Mouse (Mus musculus) hindbrain, embryonic 12.5 days (tissue): ENCODE data around the gene Pcbd2. TPM values are rescaled to one million over a fixed set of nuclear protein-coding genes. Genes with fewer than 3 reads are reported as not detected.
A peak's percentile ranks its signal among the peaks of the same experiment; 100 is the strongest.
"Not testable (repeated sequence)": the region's sequence is repeated elsewhere in the genome, so short reads cannot be mapped to it uniquely, and the experiment has no call there.

ENCODE experiments used
- ATAC-seq: fragments of 200-750 bp; cut with Nextera tagmentation; 2 replicates; pipeline ENCODE4 v1.8.0; 2017; ENCODE audit warnings: moderate TSS enrichment; ENCODE audit not compliant: low FRiP score
- H3K27ac ChIP-seq: fragments of 300-500 bp; sonication (generic); 2 replicates; pipeline ENCODE4 v1.5.1; 2016; ENCODE audit warnings: mild to moderate bottlenecking
- H3K27me3 ChIP-seq: fragments of 300-500 bp; sonication (generic); 2 replicates; pipeline ENCODE4 v1.6.1; 2016; ENCODE audit warnings: mild to moderate bottlenecking
- H3K36me3 ChIP-seq: fragments of 300-500 bp; sonication (generic); 2 replicates; pipeline ENCODE4 v1.6.1; 2016; ENCODE audit warnings: mild to moderate bottlenecking
- H3K4me1 ChIP-seq: fragments of 300-500 bp; sonication (generic); 2 replicates; pipeline ENCODE4 v1.6.1; 2016
- H3K4me2 ChIP-seq: fragments of 300-500 bp; sonication (generic); replicated peaks from 2 replicates; pipeline ENCODE4 v1.6.1; 2016; ENCODE audit warnings: mild to moderate bottlenecking
- H3K4me3 ChIP-seq: fragments of 300-500 bp; sonication (generic); 2 replicates; pipeline ENCODE4 v1.5.1; 2016; ENCODE audit warnings: mild to moderate bottlenecking
- H3K9ac ChIP-seq: fragments of 300-500 bp; sonication (generic); 2 replicates; pipeline ENCODE4 v1.6.1; 2016; ENCODE audit warnings: mild to moderate bottlenecking, moderate library complexity
- H3K9me3 ChIP-seq: fragments of 300-500 bp; sonication (generic); replicated peaks from 2 replicates; pipeline ENCODE4 v1.6.1; 2016; ENCODE audit warnings: mild to moderate bottlenecking
- WGBS: fragments of 180-500 bp; shearing (Covaris S2); methylation state at CpG from one replicate; pipeline ENCODE4 v1.1.7; 2016; 5-methylcytosine and 5-hydroxymethylcytosine counted together
- polyA plus RNA-seq: library from polyadenylated mRNA; unstranded; fragments of >200 nt; fragmentation: Nextera tagmentation; extraction: Ambion mirVana; gene quantifications from 2 replicates; pipeline ENCODE4 v1.2.1, GENCODE M21; 2016

The Pcbd2 gene
- polyA plus RNA-seq: 32.1 and 34.1 TPM in 2 replicates

GRCm38 (mm10) chr13:55727120-55727838, at the start of gene Pcbd2:
Pcbd2 (plus strand) TSS chr13:55727368.
- no peaks in the 10 kb centered on the region for H3K27me3 ChIP-seq
- no peaks in the 10 kb centered on the region for H3K4me1 ChIP-seq
- H3K27ac ChIP-seq: peak within 1 kb of the TSS; percentile 96
- H3K9ac ChIP-seq: peak within 1 kb of the TSS; percentile 75
- ATAC-seq: peak; percentile 87
- under 1% methylated on average over 54 of the region's 73 CpGs for WGBS
- peak within 1 kb of the TSS; percentile 59 for H3K4me3 ChIP-seq
- peak within 1 kb of the TSS; percentile 63 for H3K4me2 ChIP-seq
- H3K36me3 ChIP-seq: peaks cover 14% of the 10 kb centered on the region
- H3K9me3 ChIP-seq: no peaks in the 10 kb centered on the region

GRCm38 (mm10) chr13:55682201-55682600, 45.0 kb upstream of the Pcbd2 start:
- Histone ChIP-seq H3K36me3 (peaks cover 31% of the 10 kb centered on the region), H3K27ac (no peak overlapping the region), H3K9me3 (no peaks in the 10 kb centered on the region), H3K9ac (no peak overlapping the region), H3K4me3 (no peak overlapping the region), H3K4me2 (no peak overlapping the region), H3K4me1 (no peaks in the 10 kb centered on the region), H3K27me3 (no peaks in the 10 kb centered on the region)
- no peak for ATAC-seq
- 90% methylated on average over 9 of the region's 9 CpGs for WGBS

GRCm38 (mm10) chr13:55683581-55683980, 43.6 kb upstream of the Pcbd2 start:
- WGBS: 91% methylated on average over 3 of the region's 3 CpGs
- H3K9me3 ChIP-seq: no peaks in the 10 kb centered on the region
- no peak for ATAC-seq
- no peak overlapping the region for H3K9ac ChIP-seq
- peaks cover 17% of the 10 kb centered on the region for H3K36me3 ChIP-seq
- H3K4me2 ChIP-seq: no peak overlapping the region
- no peak overlapping the region for H3K27ac ChIP-seq
- H3K4me3 ChIP-seq: no peak overlapping the region
- H3K27me3 ChIP-seq: no peaks in the 10 kb centered on the region
- peaks cover 10% of the 10 kb centered on the region; the same call in 1 of the 2 replicates for H3K4me1 ChIP-seq

- peaks cover 10% of the 10 kb centered on the region; the same call in 1 of the 2 replicates for H3K4me1 ChIP-seq
- H3K36me3 ChIP-seq: no peaks in the 10 kb centered on the region
- H3K9me3 ChIP-seq: no peaks in the 10 kb centered on the region
- H3K4me3 ChIP-seq: no peak overlapping the region
- peak overlapping the region; percentile 45 for H3K27ac ChIP-seq
- 72% methylated on average over 9 of the region's 9 CpGs for WGBS
- no peaks in the 10 kb centered on the region for H3K27me3 ChIP-seq
- H3K4me2 ChIP-seq: no peak overlapping the region
- ATAC-seq: no peak
- no peak overlapping the region for H3K9ac ChIP-seq
These were observed 41.0 kb upstream of the Pcbd2 start for GRCm38 (mm10) chr13:55686107-55686633.

GRCm38 (mm10) chr13:55687927-55688602, 39.1 kb upstream of the Pcbd2 start:
- Histone ChIP-seq H3K27ac (0 out of 2 replicates have a peak overlapping the region, but pooled peaks have one; percentile 12), H3K4me2 (no peak overlapping the region), H3K9me3 (no peaks in the 10 kb centered on the region), H3K36me3 (no peaks in the 10 kb centered on the region), H3K9ac (no peak overlapping the region; the same call in 1 of the 2 replicates), H3K4me1 (peaks cover 10% of the 10 kb centered on the region; the same call in 1 of the 2 replicates), H3K4me3 (no peak overlapping the region), H3K27me3 (no peaks in the 10 kb centered on the region)
- no peak for ATAC-seq
- WGBS: 15% methylated on average over 4 of the region's 4 CpGs

GRCm38 (mm10) chr13:55692535-55693242, 34.5 kb upstream of the Pcbd2 start, which contains the start of gene B230219D22Rik:
B230219D22Rik (plus strand) TSS chr13:55693124.
- peaks cover 28% of the 10 kb centered on the region for H3K4me1 ChIP-seq
- H3K27ac ChIP-seq: peak within 1 kb of the TSS; percentile 99
- H3K36me3 ChIP-seq: 0 out of 2 replicates have a peak, but pooled peaks cover 3% of the 10 kb centered on the region
- peak within 1 kb of the TSS; percentile 72 for H3K4me2 ChIP-seq
- WGBS: 3% methylated on average over 51 of the region's 51 CpGs
- peak; percentile 96 for ATAC-seq
- H3K27me3 ChIP-seq: no peaks in the 10 kb centered on the region
- H3K4me3 ChIP-seq: peak within 1 kb of the TSS; percentile 99
- peak within 1 kb of the TSS; percentile 100 for H3K9ac ChIP-seq
- no peaks in the 10 kb centered on the region for H3K9me3 ChIP-seq

- Histone ChIP-seq H3K4me1 (peaks cover 23% of the 10 kb centered on the region), H3K36me3 (0 out of 2 replicates have a peak, but pooled peaks cover 3% of the 10 kb centered on the region), H3K27me3 (no peaks in the 10 kb centered on the region), H3K27ac (peak overlapping the region; percentile 99), H3K4me3 (peak overlapping the region; percentile 99), H3K9ac (peak overlapping the region; percentile 100), H3K9me3 (no peaks in the 10 kb centered on the region), H3K4me2 (peak overlapping the region; percentile 72)
- peak; percentile 82 for ATAC-seq
- under 1% methylated on average over 64 of the region's 70 CpGs for WGBS
These were observed 33.9 kb upstream of the Pcbd2 start for GRCm38 (mm10) chr13:55693243-55693721.

- Histone ChIP-seq H3K4me3 (peak overlapping the region; percentile 99), H3K4me1 (peaks cover 23% of the 10 kb centered on the region), H3K27me3 (no peaks in the 10 kb centered on the region), H3K36me3 (peaks cover 7% of the 10 kb centered on the region), H3K9me3 (no peaks in the 10 kb centered on the region), H3K9ac (peak overlapping the region; percentile 100), H3K4me2 (peak overlapping the region; percentile 72), H3K27ac (no peak overlapping the region)
- 20% methylated on average over 8 of the region's 8 CpGs for WGBS
- no peak for ATAC-seq
These were observed 33.1 kb upstream of the Pcbd2 start for GRCm38 (mm10) chr13:55694110-55694509.

- 100% methylated on average over 1 of the region's 3 CpGs for WGBS
These were observed 31.2 kb upstream of the Pcbd2 start for GRCm38 (mm10) chr13:55695989-55696388.

GRCm38 (mm10) chr13:55704301-55704700, 22.9 kb upstream of the Pcbd2 start:
- Histone ChIP-seq H3K4me2 (no peak overlapping the region), H3K9me3 (no peaks in the 10 kb centered on the region; the same call in 1 of the 2 replicates), H3K4me1 (no peaks in the 10 kb centered on the region), H3K27ac (no peak overlapping the region), H3K27me3 (no peaks in the 10 kb centered on the region), H3K36me3 (peaks cover 48% of the 10 kb centered on the region), H3K9ac (no peak overlapping the region), H3K4me3 (no peak overlapping the region)
- no peak for ATAC-seq
- 85% methylated on average over 4 of the region's 4 CpGs for WGBS

More at GRCm38 (mm10) chr13:55695989-55696388, 31.2 kb upstream of the Pcbd2 start:
- not testable (repeated sequence) for H3K9ac ChIP-seq, H3K27me3 ChIP-seq, H3K9me3 ChIP-seq, H3K4me3 ChIP-seq, H3K27ac ChIP-seq, H3K4me2 ChIP-seq, ATAC-seq
- H3K4me1 ChIP-seq: peaks cover 23% of the 10 kb centered on the region
- H3K36me3 ChIP-seq: peaks cover 24% of the 10 kb centered on the region

GRCm38 (mm10) chr13:55712846-55713245, 14.3 kb upstream of the Pcbd2 start:
- Histone ChIP-seq H3K27me3 (no peaks in the 10 kb centered on the region), H3K9me3 (no peaks in the 10 kb centered on the region), H3K4me2 (no peak overlapping the region), H3K36me3 (peaks cover 3% of the 10 kb centered on the region; the same call in 1 of the 2 replicates), H3K4me3 (no peak overlapping the region), H3K9ac (no peak overlapping the region), H3K27ac (no peak overlapping the region), H3K4me1 (peaks cover 15% of the 10 kb centered on the region)
- WGBS: 97% methylated on average over 3 of the region's 3 CpGs
- ATAC-seq: no peak
